Mouse (Mus musculus): ENCODE results near the gene Ppp1r8.
"Not testable (repeated sequence)": the region's sequence is repeated elsewhere in the genome, so short reads cannot be mapped to it uniquely, and the experiment has no call there.

The Ppp1r8 gene

GRCm38 (mm10) chr4:132806620-132807191, 36.3 kb downstream of the Ppp1r8 start:
- DNase-seq: no peak

- DNase-seq: no peak
These were observed 37.3 kb downstream of the Ppp1r8 start for GRCm38 (mm10) chr4:132805599-132806197.

DNA sequence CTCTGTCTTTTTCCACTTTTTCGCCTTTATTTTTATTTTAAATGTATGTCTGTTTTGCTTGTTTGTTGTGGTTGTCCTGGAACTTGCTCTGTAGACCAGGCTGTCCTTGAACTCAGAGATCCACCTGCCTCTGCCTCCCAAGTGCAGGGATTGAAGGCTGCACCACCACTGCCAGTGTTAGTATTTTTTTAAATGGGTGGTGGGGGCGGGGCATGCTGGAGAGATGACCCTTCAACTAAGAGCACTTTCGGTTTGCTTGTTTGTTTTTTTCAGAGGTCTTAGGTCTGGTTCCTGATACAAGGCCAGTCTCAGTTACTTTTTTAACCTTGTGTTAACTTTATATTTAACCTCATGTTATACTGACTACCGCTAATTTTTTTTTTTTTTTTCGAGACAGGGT, 37.8 kb downstream of the Ppp1r8 start:
- DNase-seq: no peak

- DNase-seq: no peak
These were observed 38.6 kb downstream of the Ppp1r8 start for GRCm38 (mm10) chr4:132804331-132804730.

DNA sequence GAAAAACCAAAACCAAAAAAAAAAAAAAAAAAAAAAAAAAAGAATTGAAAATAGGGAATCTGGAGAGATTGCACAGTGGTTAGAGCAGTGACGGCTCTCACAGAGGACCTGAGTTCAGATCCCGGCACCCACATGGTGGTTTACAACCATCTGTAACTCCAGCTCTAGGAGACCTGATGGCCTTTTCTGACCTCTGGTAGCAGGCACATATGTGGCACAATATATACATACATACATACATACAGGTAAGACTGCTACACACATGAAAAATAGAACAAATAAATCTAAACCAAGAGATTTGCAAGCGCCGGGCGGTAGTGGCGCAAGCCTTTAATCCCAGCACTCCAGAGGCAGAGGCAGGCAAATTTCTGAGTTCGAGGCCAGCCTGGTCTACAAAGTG, 39.1 kb downstream of the Ppp1r8 start:
- DNase-seq: no peak

GRCm38 (mm10) chr4:132803212-132803611, 39.8 kb downstream of the Ppp1r8 start:
- no peak for DNase-seq

DNA sequence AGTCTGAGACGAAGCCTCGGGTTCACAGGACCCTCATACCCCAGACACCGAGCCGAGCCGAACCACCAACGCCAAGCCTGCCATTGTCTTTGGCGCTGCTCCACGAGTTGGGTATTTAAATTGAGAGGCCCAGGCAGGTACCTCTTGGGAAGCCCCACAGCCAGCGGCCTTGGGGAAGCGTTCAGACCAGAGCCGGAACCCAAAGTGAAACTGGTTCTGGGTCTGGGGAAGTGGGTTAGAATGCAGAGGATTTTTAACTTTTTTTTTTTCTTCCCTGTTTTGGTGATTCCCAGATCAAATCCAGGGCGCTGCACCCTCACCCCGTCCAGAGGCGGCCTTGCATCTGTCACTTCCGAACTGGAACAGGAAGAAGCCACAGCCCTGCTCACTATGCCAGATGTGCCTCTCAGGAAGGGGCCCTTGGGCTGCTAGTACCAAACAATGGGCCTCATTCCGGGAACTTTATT, 40.8 kb downstream of the Ppp1r8 start:
- no peak for DNase-seq

GRCm38 (mm10) chr4:132801176-132802077, 41.5 kb downstream of the Ppp1r8 start:
- no peak for DNase-seq

DNA sequence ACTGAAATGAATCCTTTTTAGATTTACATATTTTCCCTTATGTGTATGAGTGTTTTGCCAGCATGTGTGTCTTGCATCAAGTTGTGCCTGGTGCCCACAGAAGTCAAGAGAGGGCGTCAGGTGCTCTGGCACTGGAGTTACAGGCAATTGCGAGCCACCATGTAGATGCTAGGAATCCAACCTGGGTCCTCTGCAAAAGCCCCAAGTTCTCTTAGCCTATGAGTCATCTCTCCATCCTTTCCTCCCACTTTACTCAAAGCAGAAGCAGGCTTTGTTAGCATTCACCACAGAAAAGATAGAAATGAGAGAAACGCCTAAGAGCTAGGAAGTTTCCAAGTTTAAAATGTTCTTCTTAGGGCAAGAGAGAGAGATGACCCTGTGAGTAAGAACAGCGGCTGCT, 43.1 kb downstream of the Ppp1r8 start:
- no peak for DNase-seq

GRCm38 (mm10) chr4:132798666-132799065, 44.3 kb downstream of the Ppp1r8 start:
- DNase-seq: not testable (repeated sequence)

DNA sequence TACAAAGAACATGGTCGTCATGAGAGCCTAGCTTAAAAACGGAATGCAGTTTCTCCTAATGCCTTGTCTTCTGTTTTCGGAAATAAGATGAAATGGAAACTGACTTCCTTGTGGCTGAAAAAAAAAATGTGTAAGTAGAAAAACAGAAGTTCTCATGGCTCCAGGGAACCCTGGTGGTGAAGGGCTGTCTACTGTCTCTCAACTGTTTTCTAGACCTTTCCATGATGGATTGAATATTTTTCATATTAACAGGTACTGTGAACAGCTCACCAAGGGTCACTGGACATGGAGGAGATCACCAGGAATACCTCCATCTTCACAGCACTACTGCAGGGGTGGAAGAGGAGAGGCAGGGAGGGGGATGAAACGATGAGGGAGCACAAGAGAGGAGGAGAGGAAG, 44.9 kb downstream of the Ppp1r8 start:
- DNase-seq: no peak

DNA sequence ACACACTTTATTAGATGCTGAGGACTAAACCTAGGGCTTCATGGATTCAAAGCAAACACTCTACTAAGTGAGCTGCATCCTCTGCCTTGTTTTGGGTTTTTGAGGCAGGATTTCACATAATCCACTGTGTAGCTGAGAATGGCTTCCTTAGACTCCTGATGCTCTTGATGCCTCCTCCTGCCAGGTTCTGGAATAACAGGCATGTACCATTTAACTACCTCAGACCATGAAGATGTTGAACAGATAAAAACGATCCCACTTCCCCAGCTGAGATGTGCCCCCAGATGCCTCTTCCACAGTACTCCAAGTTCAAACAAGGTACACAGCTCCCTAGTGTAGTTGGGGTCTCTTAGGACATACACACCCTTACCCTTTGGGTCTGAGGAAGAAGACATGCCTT, 45.5 kb downstream of the Ppp1r8 start:
- DNase-seq: no peak

GRCm38 (mm10) chr4:132796196-132796886, 46.6 kb downstream of the Ppp1r8 start, which contains the start of gene Themis2:
Gene Themis2 (minus strand): TSS chr4:132796387.
- peak; percentile 59 to 71 for DNase-seq

GRCm38 (mm10) chr4:132795171-132795570, 47.8 kb downstream of the Ppp1r8 start:
- DNase-seq: no peak

DNA sequence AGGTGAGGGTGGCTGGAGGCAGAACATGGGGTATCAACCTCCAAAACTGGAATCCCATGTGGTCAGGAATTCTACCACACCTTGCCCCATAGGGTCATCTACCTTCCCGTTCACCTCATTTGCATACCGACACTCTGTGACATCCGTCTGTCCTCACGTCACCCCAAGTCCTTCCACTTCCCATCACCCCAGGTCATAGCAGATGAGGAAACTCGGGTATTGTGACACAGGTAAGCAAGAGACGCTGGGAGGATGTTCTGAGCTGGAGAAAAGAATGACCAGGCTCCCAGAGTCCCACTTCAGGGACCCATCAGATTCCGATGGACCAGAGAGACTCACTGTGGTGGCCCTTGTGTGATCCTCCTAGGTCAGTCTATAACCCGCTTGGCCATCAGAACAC, 48.2 kb downstream of the Ppp1r8 start:
- DNase-seq: no peak

DNA sequence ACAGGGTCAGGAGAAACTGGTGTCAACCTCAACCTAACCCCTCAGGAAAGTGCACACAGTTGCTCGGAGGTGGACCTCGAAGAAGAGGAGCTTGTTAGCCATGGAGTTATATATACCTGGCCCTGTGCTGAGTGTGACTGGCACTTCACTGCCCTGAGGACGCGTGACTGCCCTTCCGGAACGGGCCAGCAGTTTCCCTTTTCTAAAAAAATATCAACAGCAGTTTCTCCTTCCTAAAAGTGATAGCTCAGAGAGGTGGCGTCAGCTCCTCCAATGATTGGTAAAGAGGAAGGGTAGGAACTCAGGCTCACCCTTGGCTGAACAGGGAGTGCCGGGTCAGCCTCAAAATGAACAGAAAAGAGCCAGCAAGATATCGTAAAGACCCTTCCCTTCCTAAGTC, 48.9 kb downstream of the Ppp1r8 start:
- no peak for DNase-seq

- not testable (repeated sequence) for DNase-seq
These were observed 49.5 kb downstream of the Ppp1r8 start for GRCm38 (mm10) chr4:132793322-132794004.

- DNase-seq: no peak
These were observed 53.2 kb downstream of the Ppp1r8 start for GRCm38 (mm10) chr4:132789731-132790130.

GRCm38 (mm10) chr4:132785228-132785627, 57.7 kb downstream of the Ppp1r8 start:
- DNase-seq: no peak

GRCm38 (mm10) chr4:132783732-132784131, 59.2 kb downstream of the Ppp1r8 start:
- DNase-seq: no peak

DNA sequence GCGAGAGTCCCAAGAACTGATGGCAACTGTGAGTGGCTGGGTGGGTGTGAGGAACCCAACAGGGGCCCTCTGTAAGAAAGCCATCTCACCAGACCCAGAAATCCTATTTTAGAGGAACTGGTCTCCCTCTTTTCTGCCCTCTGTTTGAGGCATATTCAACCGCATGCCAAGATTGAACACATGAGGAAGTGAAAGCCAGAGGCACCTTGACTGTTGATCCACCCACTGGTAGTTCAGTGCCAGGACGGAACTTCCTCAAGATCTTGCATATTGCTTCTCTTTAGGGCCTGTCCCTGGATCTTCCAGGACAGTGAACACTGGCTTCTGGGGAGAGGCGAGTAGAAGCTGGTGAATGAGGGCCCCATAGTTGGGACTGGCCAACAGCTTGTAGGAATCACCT, 62.7 kb downstream of the Ppp1r8 start:
- no peak for DNase-seq

- no peak for DNase-seq
These were observed 64.3 kb downstream of the Ppp1r8 start for GRCm38 (mm10) chr4:132778562-132779201.
